Mouse (Mus musculus): ENCODE measurements at regions not wholly inside any gene's neighbourhood (a gene's known extent, or its start where the extent isn't known, plus 50 kb on each side); places are given as distances from the start of the nearest gene placed in this dataset.

GRCm38 (mm10) chr15:102776218-102776850 is 54.4 kb upstream of the Calcoco1 start:
- no peak for DNase-seq (ENCODE audit: low spot score)

GRCm38 (mm10) chr15:102780626-102781025 is 58.6 kb upstream of the Calcoco1 start:
- DNase-seq (ENCODE audit: low spot score) = no peak

GRCm38 (mm10) chr15:102782988-102783799 is 61.2 kb upstream of the Calcoco1 start:
- DNase-seq (ENCODE audit: low spot score) = no peak

- DNase-seq (ENCODE audit: low spot score) = peak; percentile 72
These were observed 63.3 kb upstream of the Calcoco1 start for GRCm38 (mm10) chr15:102785055-102785820.

- no peak for DNase-seq (ENCODE audit: low spot score)
These were observed 67.0 kb upstream of the Calcoco1 start for GRCm38 (mm10) chr15:102788846-102789518.

GRCm38 (mm10) chr15:102797020-102797618 is 75.1 kb upstream of the Calcoco1 start:
- DNase-seq (ENCODE audit: low spot score) = no peak

GRCm38 (mm10) chr15:102800049-102800448 is 78.1 kb upstream of the Calcoco1 start:
- no peak for DNase-seq (ENCODE audit: low spot score)

- DNase-seq (ENCODE audit: low spot score) = peak; percentile 13
These were observed 80.4 kb upstream of the Calcoco1 start for GRCm38 (mm10) chr15:102802265-102802813.

- DNase-seq (ENCODE audit: low spot score) = peak; percentile 12
These were observed 85.4 kb upstream of the Calcoco1 start for GRCm38 (mm10) chr15:102807353-102807752.

- DNase-seq (ENCODE audit: low spot score) = no peak
These were observed 97.2 kb upstream of the Calcoco1 start for GRCm38 (mm10) chr15:102819181-102819580.

GRCm38 (mm10) chr15:102839688-102840087 is 81.2 kb upstream of the Hoxc13 start:
- DNase-seq (ENCODE audit: low spot score) = peak; percentile 18

- DNase-seq (ENCODE audit: low spot score) = no peak
These were observed 58.5 kb upstream of the Hoxc13 start for GRCm38 (mm10) chr15:102862374-102862773.

- no peak for DNase-seq (ENCODE audit: low spot score)
These were observed 54.1 kb upstream of the Hoxc13 start for GRCm38 (mm10) chr15:102866788-102867187.

Measured in urinary bladder, postnatal 14 days (tissue).